Mouse (Mus musculus): ENCODE results near the gene Hist1h2bf.

The Hist1h2bf gene

GRCm38 (mm10) chr13:23529480-23530165 is 44.4 kb downstream of the Hist1h2bf start:
- no peak for DNase-seq (ENCODE audit: low spot score in 2 of 2)

GRCm38 (mm10) chr13:23529005-23529404 is 45.0 kb downstream of the Hist1h2bf start:
- no peak for DNase-seq (ENCODE audit: low spot score in 2 of 2)

DNA sequence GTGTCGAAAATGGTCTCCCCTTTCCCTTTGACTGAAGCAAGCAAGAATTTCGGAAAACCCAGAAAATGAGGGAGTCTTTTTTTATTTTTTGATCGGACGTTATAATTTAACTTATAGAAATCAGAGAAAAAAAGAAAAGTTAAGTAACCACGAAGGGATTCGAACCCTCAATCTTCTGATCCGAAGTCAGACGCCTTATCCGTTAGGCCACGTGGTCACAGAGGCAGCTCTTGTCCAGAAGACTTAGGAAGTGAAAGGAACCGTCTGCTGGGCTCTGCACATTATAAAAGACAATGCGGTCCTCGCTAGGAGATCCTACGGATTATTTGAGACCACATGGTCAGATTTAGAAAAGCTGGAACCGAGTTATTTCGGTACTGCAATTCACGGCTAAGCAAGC is 47.7 kb downstream of the Hist1h2bf start:
- peak; percentile 85 to 88 for DNase-seq (ENCODE audit: low spot score in 2 of 2)

- no peak for DNase-seq (ENCODE audit: low spot score in 2 of 2)
Measured at GRCm38 (mm10) chr13:23525901-23526300, 48.1 kb downstream of the Hist1h2bf start.

GRCm38 (mm10) chr13:23524654-23525053 is 49.3 kb downstream of the Hist1h2bf start:
- DNase-seq (ENCODE audit: low spot score in 2 of 2) = peak in 1 of 2 experiments; percentile 68

DNA sequence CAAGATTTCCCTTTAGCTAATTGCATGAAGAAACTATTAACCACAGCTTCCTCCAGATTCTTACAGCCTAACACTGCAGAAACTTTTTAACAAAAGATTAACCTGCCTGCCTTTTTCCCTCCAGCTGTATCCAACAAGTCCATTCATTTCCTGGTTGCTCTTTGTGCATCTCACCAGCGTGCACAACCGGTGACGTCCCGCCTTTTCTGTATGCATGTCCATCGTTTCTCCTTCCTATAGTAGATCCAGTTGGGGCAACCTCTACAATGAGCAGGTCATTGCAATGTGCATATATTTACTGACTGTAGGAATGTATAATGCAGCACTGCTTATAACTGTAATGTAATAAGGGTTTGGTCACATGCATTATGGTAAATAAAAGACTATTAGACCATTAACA is 50.0 kb downstream of the Hist1h2bf start:
- no peak for DNase-seq (ENCODE audit: low spot score in 2 of 2)

All from urinary bladder, adult 18-20 months (tissue).